Mouse (Mus musculus): ENCODE measurements around the gene Asb4. TPM values are rescaled to one million over a fixed set of nuclear protein-coding genes. Genes with fewer than 3 reads are reported as not detected.
"Not testable (repeated sequence)": the region's sequence is repeated elsewhere in the genome, so short reads cannot be mapped to it uniquely, and the experiment has no call there.

Gene Asb4
- polyA plus RNA-seq (2014; fragmentation: Nextera tagmentation; extraction: Ambion mirVana), result 366 and 372 TPM in 2 replicates

GRCm38 (mm10) chr6:5383336-5384177, at the start of gene Asb4:
Asb4 (plus strand) TSS chr6:5383386.
- ATAC-seq (ENCODE audit: insufficient number of reproducible peaks, low FRiP score, low TSS enrichment, low read depth) (0 out of 2 replicates have a peak, but pooled peaks have one; percentile 40), DNase-seq (ENCODE audit: low spot score) (peak; percentile 76)
- H3K9me3 ChIP-seq (ENCODE audit: control insufficient read depth, low read length), result no peaks in the 10 kb centered on the region
- H3K27me3 ChIP-seq (ENCODE audit: control insufficient read depth, insufficient read depth, low read length), result no peaks in the 10 kb centered on the region
- H3K27ac ChIP-seq (replicated peaks; ENCODE audit: low read depth, low read length), result peak within 1 kb of the TSS; percentile 84
- WGBS, result 5% methylated on average over 19 of the region's 19 CpGs
- H3K36me3 ChIP-seq (ENCODE audit: control insufficient read depth, insufficient read depth, low read length), result no peaks in the 10 kb centered on the region
- H3K4me3 ChIP-seq (ENCODE audit: low read depth, low read length), result peak within 1 kb of the TSS; percentile 9
- H3K9ac ChIP-seq (ENCODE audit: low read length), result peak within 1 kb of the TSS; percentile 51
- H3K4me1 ChIP-seq (ENCODE audit: control insufficient read depth, insufficient read depth, low read length), result peaks cover 39% of the 10 kb centered on the region
- H3K4me2 ChIP-seq (ENCODE audit: low read depth, severe bottlenecking), result peak within 1 kb of the TSS; percentile 52

DNA sequence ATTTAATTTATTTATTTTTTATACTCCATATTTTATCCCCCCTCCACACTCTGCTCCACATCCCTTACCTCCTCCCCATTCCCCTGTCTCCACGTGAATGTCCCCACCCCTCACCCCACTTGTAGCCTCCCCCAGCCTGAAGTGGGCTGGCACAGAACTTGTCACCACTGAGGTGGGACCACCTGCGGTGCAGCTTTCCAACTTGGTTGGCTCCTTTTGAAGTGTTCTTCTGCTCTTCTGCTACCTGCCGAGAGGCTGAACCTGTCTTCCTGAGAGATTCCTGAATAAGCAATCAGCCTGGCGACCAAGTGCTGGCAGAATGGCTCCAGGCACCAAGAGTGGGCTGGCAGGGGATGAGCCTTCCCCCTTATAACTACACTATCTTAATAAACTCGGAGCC, 49.2 kb upstream of the Asb4 start:
- no peak for ATAC-seq (ENCODE audit: insufficient number of reproducible peaks, low FRiP score, low TSS enrichment, low read depth)
- H3K4me3 ChIP-seq (ENCODE audit: low read depth, low read length), result no peak overlapping the region

GRCm38 (mm10) chr6:5336016-5336415, 47.2 kb upstream of the Asb4 start:
- H3K27ac ChIP-seq (replicated peaks; ENCODE audit: low read depth, low read length); H3K9ac ChIP-seq (ENCODE audit: low read length); H3K36me3 ChIP-seq (ENCODE audit: control insufficient read depth, insufficient read depth, low read length); H3K4me2 ChIP-seq (ENCODE audit: low read depth, severe bottlenecking); H3K4me1 ChIP-seq (ENCODE audit: control insufficient read depth, insufficient read depth, low read length); H3K9me3 ChIP-seq (ENCODE audit: control insufficient read depth, low read length); H3K27me3 ChIP-seq (ENCODE audit: control insufficient read depth, insufficient read depth, low read length); DNase-seq (ENCODE audit: low spot score); ATAC-seq (ENCODE audit: insufficient number of reproducible peaks, low FRiP score, low TSS enrichment, low read depth); H3K4me3 ChIP-seq (ENCODE audit: low read depth, low read length): not testable (repeated sequence)

More for the DNA sequence above, 49.2 kb upstream of the Asb4 start:
- no peaks in the 10 kb centered on the region for H3K36me3 ChIP-seq (ENCODE audit: control insufficient read depth, insufficient read depth, low read length)
- H3K9ac ChIP-seq (ENCODE audit: low read length), result no peak overlapping the region
- WGBS, result 60% methylated on average over 5 of the region's 5 CpGs
- H3K9me3 ChIP-seq (ENCODE audit: control insufficient read depth, low read length), result no peaks in the 10 kb centered on the region
- H3K4me1 ChIP-seq (ENCODE audit: control insufficient read depth, insufficient read depth, low read length), result no peaks in the 10 kb centered on the region
- H3K27ac ChIP-seq (replicated peaks; ENCODE audit: low read depth, low read length), result no peak overlapping the region
- H3K4me2 ChIP-seq (ENCODE audit: low read depth, severe bottlenecking), result no peak overlapping the region
- H3K27me3 ChIP-seq (ENCODE audit: control insufficient read depth, insufficient read depth, low read length), result no peaks in the 10 kb centered on the region
- DNase-seq (ENCODE audit: low spot score), result no peak

DNA sequence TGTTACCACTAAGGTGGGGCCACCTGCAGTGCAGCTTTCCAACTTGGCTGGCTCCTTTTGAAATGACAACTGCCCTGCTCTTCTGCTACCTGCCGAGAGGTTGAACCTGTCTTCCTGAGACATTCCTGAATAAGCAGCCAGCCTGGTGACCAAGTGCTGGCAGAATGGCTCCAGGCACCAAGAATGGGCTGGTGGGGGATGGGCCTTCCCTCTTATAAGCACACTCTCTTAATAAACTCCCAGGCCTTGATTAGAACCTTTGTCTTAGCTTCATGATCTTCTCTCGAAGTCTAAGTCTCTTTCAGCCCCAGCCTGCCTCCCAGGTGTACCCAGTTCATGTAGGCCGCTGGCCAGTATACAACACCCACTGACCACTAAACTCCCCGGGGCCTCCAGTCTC, 44.4 kb upstream of the Asb4 start:
- H3K4me1 ChIP-seq (ENCODE audit: control insufficient read depth, insufficient read depth, low read length); H3K36me3 ChIP-seq (ENCODE audit: control insufficient read depth, insufficient read depth, low read length); H3K9me3 ChIP-seq (ENCODE audit: control insufficient read depth, low read length); ATAC-seq (ENCODE audit: insufficient number of reproducible peaks, low FRiP score, low TSS enrichment, low read depth); H3K4me2 ChIP-seq (ENCODE audit: low read depth, severe bottlenecking); H3K27me3 ChIP-seq (ENCODE audit: control insufficient read depth, insufficient read depth, low read length); H3K9ac ChIP-seq (ENCODE audit: low read length); DNase-seq (ENCODE audit: low spot score); H3K27ac ChIP-seq (replicated peaks; ENCODE audit: low read depth, low read length); H3K4me3 ChIP-seq (ENCODE audit: low read depth, low read length): not testable (repeated sequence)
- 90% methylated on average over 4 of the region's 4 CpGs for WGBS

GRCm38 (mm10) chr6:5339283-5339682, 43.9 kb upstream of the Asb4 start:
- WGBS, result 84% methylated on average over 1 of the region's 1 CpGs
- ATAC-seq (ENCODE audit: insufficient number of reproducible peaks, low FRiP score, low TSS enrichment, low read depth); H3K4me3 ChIP-seq (ENCODE audit: low read depth, low read length); H3K4me1 ChIP-seq (ENCODE audit: control insufficient read depth, insufficient read depth, low read length); H3K27ac ChIP-seq (replicated peaks; ENCODE audit: low read depth, low read length); H3K9me3 ChIP-seq (ENCODE audit: control insufficient read depth, low read length); H3K4me2 ChIP-seq (ENCODE audit: low read depth, severe bottlenecking); DNase-seq (ENCODE audit: low spot score); H3K36me3 ChIP-seq (ENCODE audit: control insufficient read depth, insufficient read depth, low read length); H3K9ac ChIP-seq (ENCODE audit: low read length); H3K27me3 ChIP-seq (ENCODE audit: control insufficient read depth, insufficient read depth, low read length): not testable (repeated sequence)

DNA sequence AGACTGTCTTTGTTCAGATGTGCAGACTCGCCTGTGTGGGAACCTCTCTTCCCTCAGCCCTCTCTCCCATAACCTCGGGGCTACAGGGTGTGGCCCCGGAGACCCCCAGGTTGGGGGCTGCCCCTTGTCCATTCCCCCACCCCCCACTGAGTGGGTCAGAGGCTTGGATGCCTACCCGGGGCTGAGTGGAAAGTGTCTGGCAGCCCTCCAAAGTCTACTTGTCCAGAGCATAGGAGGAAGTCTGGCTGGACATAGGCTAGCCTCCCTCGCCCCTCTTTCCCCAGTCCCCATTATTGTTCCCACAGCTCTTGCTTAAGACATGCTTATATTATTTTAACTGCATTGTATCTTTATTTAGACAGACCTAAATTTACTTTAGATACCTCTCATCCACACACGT, 38.9 kb upstream of the Asb4 start:
- 84% methylated on average over 6 of the region's 6 CpGs for WGBS
- Histone ChIP-seq H3K4me1 (ENCODE audit: control insufficient read depth, insufficient read depth, low read length) (no peaks in the 10 kb centered on the region), H3K27me3 (ENCODE audit: control insufficient read depth, insufficient read depth, low read length) (no peaks in the 10 kb centered on the region), H3K36me3 (ENCODE audit: control insufficient read depth, insufficient read depth, low read length) (no peaks in the 10 kb centered on the region), H3K9me3 (ENCODE audit: control insufficient read depth, low read length) (no peaks in the 10 kb centered on the region), H3K4me3 (ENCODE audit: low read depth, low read length) (no peak overlapping the region), H3K27ac (replicated peaks; ENCODE audit: low read depth, low read length) (no peak overlapping the region), H3K9ac (ENCODE audit: low read length) (no peak overlapping the region), H3K4me2 (ENCODE audit: low read depth, severe bottlenecking) (no peak overlapping the region)
- DNase-seq (ENCODE audit: low spot score), result no peak
- no peak for ATAC-seq (ENCODE audit: insufficient number of reproducible peaks, low FRiP score, low TSS enrichment, low read depth)

DNA sequence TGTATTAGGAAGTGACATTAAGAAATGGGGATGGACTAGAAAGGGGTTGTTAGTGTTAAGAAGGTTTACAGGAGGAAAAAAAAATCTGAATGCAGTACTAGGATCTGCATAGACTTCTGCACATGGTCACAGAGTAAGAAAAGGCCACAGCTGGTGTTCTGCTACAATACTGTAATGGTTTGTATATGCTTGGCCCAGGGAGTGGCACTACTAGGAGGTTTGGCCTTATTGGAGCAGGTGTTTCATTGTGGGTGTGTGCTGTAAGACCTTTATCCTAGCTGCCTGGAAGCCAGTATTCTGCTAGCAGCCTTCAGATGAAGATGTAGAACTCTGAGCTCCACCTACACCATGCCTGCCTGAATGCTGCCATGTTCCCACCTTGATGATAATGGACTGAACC, 25.3 kb upstream of the Asb4 start:
- Histone ChIP-seq H3K4me2 (ENCODE audit: low read depth, severe bottlenecking) (no peak overlapping the region), H3K27ac (replicated peaks; ENCODE audit: low read depth, low read length) (no peak overlapping the region), H3K36me3 (ENCODE audit: control insufficient read depth, insufficient read depth, low read length) (no peaks in the 10 kb centered on the region), H3K4me3 (ENCODE audit: low read depth, low read length) (no peak overlapping the region), H3K27me3 (ENCODE audit: control insufficient read depth, insufficient read depth, low read length) (no peaks in the 10 kb centered on the region), H3K9me3 (ENCODE audit: control insufficient read depth, low read length) (no peaks in the 10 kb centered on the region), H3K9ac (ENCODE audit: low read length) (no peak overlapping the region), H3K4me1 (ENCODE audit: control insufficient read depth, insufficient read depth, low read length) (no peaks in the 10 kb centered on the region)
- no peak for ATAC-seq (ENCODE audit: insufficient number of reproducible peaks, low FRiP score, low TSS enrichment, low read depth)
- DNase-seq (ENCODE audit: low spot score), result no peak

GRCm38 (mm10) chr6:5360402-5360801, 22.8 kb upstream of the Asb4 start:
- ATAC-seq (ENCODE audit: insufficient number of reproducible peaks, low FRiP score, low TSS enrichment, low read depth) (no peak), DNase-seq (ENCODE audit: low spot score) (no peak)
- H3K4me3 ChIP-seq (ENCODE audit: low read depth, low read length), result no peak overlapping the region
- no peaks in the 10 kb centered on the region for H3K27me3 ChIP-seq (ENCODE audit: control insufficient read depth, insufficient read depth, low read length)
- H3K36me3 ChIP-seq (ENCODE audit: control insufficient read depth, insufficient read depth, low read length), result no peaks in the 10 kb centered on the region
- no peaks in the 10 kb centered on the region for H3K9me3 ChIP-seq (ENCODE audit: control insufficient read depth, low read length)
- H3K9ac ChIP-seq (ENCODE audit: low read length), result no peak overlapping the region
- 94% methylated on average over 5 of the region's 5 CpGs for WGBS
- H3K4me1 ChIP-seq (ENCODE audit: control insufficient read depth, insufficient read depth, low read length), result no peaks in the 10 kb centered on the region
- no peak overlapping the region for H3K4me2 ChIP-seq (ENCODE audit: low read depth, severe bottlenecking)
- no peak overlapping the region for H3K27ac ChIP-seq (replicated peaks; ENCODE audit: low read depth, low read length)

DNA sequence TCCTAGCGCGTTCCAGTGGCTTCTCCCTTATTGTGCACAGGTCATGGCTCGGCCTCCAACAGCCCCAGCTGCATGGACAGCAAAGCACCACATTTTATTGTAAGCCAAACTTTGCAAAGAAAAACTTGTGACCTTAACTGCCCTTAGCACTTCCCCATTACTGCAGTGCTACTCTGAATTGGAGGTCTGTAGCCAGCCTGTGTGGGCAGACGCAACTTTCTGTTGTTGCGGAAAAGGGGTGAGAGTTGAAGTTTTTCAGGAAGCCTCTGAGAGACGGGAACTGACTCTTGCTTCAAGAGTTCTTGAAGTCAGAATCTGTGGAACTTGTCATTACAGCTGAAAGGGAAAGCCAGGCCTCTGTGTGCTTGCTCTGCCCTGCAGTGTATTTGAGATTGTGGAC, 21.2 kb upstream of the Asb4 start:
- DNase-seq (ENCODE audit: low spot score) (no peak), ATAC-seq (ENCODE audit: insufficient number of reproducible peaks, low FRiP score, low TSS enrichment, low read depth) (no peak)
- H3K9me3 ChIP-seq (ENCODE audit: control insufficient read depth, low read length), result no peaks in the 10 kb centered on the region
- H3K9ac ChIP-seq (ENCODE audit: low read length), result no peak overlapping the region
- whole genome bisulfite sequencing, result 77% methylated on average over 6 of the region's 6 CpGs
- no peaks in the 10 kb centered on the region for H3K27me3 ChIP-seq (ENCODE audit: control insufficient read depth, insufficient read depth, low read length)
- H3K27ac ChIP-seq (replicated peaks; ENCODE audit: low read depth, low read length), result no peak overlapping the region
- no peaks in the 10 kb centered on the region for H3K36me3 ChIP-seq (ENCODE audit: control insufficient read depth, insufficient read depth, low read length)
- no peak overlapping the region for H3K4me2 ChIP-seq (ENCODE audit: low read depth, severe bottlenecking)
- no peak overlapping the region for H3K4me3 ChIP-seq (ENCODE audit: low read depth, low read length)
- H3K4me1 ChIP-seq (ENCODE audit: control insufficient read depth, insufficient read depth, low read length), result no peaks in the 10 kb centered on the region
